Mouse (Mus musculus): Measurements from ENCODE around the gene Fxr1. TPM values are rescaled to one million over a fixed set of nuclear protein-coding genes. Genes with fewer than 3 reads are reported as not detected.
A peak's percentile ranks its signal among the peaks of the same experiment; 100 is the strongest.

Fxr1 gene
- polyA plus RNA-seq (2015; fragmentation: Nextera tagmentation; extraction: Ambion mirVana) = 19.0 and 19.6 TPM in 2 replicates

GRCm38 (mm10) chr3:34019540-34020381, at the start of gene Fxr1:
Fxr1 (plus strand) TSS chr3:34019943.
- peak within 1 kb of the TSS; percentile 92 for H3K27ac ChIP-seq (replicated peaks)
- peak within 1 kb of the TSS; percentile 95 for H3K9ac ChIP-seq (ENCODE audit: low read length)
- H3K27me3 ChIP-seq (ENCODE audit: control insufficient read depth, insufficient read depth, low read length) = no peaks in the 10 kb centered on the region
- DNase-seq (ENCODE audit: low spot score) (peak; percentile 91), ATAC-seq (ENCODE audit: low FRiP score, low TSS enrichment) (peak; percentile 99)
- TF ChIP-seq CTCF (IDR thresholded peaks at IDR 0.05; ENCODE audit: low read depth) = no peak; the same call in 1 of the 2 replicates
- TF ChIP-seq EP300 (optimal IDR thresholded peaks at IDR 0.05) = no peak
- under 1% methylated on average over 55 of the region's 97 CpGs for WGBS
- H3K36me3 ChIP-seq (ENCODE audit: control insufficient read depth, insufficient read depth, low read length) = no peaks in the 10 kb centered on the region
- H3K4me1 ChIP-seq (replicated peaks; ENCODE audit: control insufficient read depth, insufficient read depth) = 0 out of 2 replicates have a peak, but pooled peaks cover 4% of the 10 kb centered on the region
- peak within 1 kb of the TSS; percentile 89 for H3K4me2 ChIP-seq (replicated peaks; ENCODE audit: low read depth)
- H3K9me3 ChIP-seq (ENCODE audit: control insufficient read depth, low read length) = no peaks in the 10 kb centered on the region
- peak within 1 kb of the TSS; percentile 97 for H3K4me3 ChIP-seq (ENCODE audit: low read depth, low read length)

- no peak overlapping the region for H3K4me3 ChIP-seq (ENCODE audit: low read depth, low read length)
- TF ChIP-seq EP300 (optimal IDR thresholded peaks at IDR 0.05) = no peak
- no peak for TF ChIP-seq CTCF (IDR thresholded peaks at IDR 0.05; ENCODE audit: low read depth)
- H3K9ac ChIP-seq (ENCODE audit: low read length) = no peak overlapping the region
- ATAC-seq (ENCODE audit: low FRiP score, low TSS enrichment) (no peak), DNase-seq (ENCODE audit: low spot score) (no peak)
- no peaks in the 10 kb centered on the region for H3K36me3 ChIP-seq (ENCODE audit: control insufficient read depth, insufficient read depth, low read length)
- H3K27me3 ChIP-seq (ENCODE audit: control insufficient read depth, insufficient read depth, low read length) = no peaks in the 10 kb centered on the region
- 47% methylated on average over 6 of the region's 6 CpGs for WGBS
- no peak overlapping the region for H3K4me2 ChIP-seq (replicated peaks; ENCODE audit: low read depth)
- H3K27ac ChIP-seq (replicated peaks) = no peak overlapping the region
- H3K4me1 ChIP-seq (replicated peaks; ENCODE audit: control insufficient read depth, insufficient read depth) = no peaks in the 10 kb centered on the region
- H3K9me3 ChIP-seq (ENCODE audit: control insufficient read depth, low read length) = no peaks in the 10 kb centered on the region
These were observed 40.3 kb upstream of the Fxr1 start for GRCm38 (mm10) chr3:33979395-33979794.

GRCm38 (mm10) chr3:33982746-33983145, 37.0 kb upstream of the Fxr1 start:
- no peak for DNase-seq (ENCODE audit: low spot score)
- Histone ChIP-seq H3K36me3 (ENCODE audit: control insufficient read depth, insufficient read depth, low read length) (no peaks in the 10 kb centered on the region), H3K4me3 (ENCODE audit: low read depth, low read length) (no peak overlapping the region), H3K9ac (ENCODE audit: low read length) (no peak overlapping the region), H3K4me2 (replicated peaks; ENCODE audit: low read depth) (no peak overlapping the region), H3K9me3 (ENCODE audit: control insufficient read depth, low read length) (no peaks in the 10 kb centered on the region), H3K4me1 (replicated peaks; ENCODE audit: control insufficient read depth, insufficient read depth) (no peaks in the 10 kb centered on the region), H3K27me3 (ENCODE audit: control insufficient read depth, insufficient read depth, low read length) (no peaks in the 10 kb centered on the region), H3K27ac (replicated peaks) (no peak overlapping the region)
- 86% methylated on average over 5 of the region's 5 CpGs for WGBS
- no peak for TF ChIP-seq CTCF (IDR thresholded peaks at IDR 0.05; ENCODE audit: low read depth)
- TF ChIP-seq EP300 (optimal IDR thresholded peaks at IDR 0.05) = no peak
- ATAC-seq (ENCODE audit: low FRiP score, low TSS enrichment) = no peak

GRCm38 (mm10) chr3:33989302-33989701, 30.4 kb upstream of the Fxr1 start:
- H3K9ac ChIP-seq (ENCODE audit: low read length) = no peak overlapping the region
- WGBS = 74% methylated on average over 8 of the region's 8 CpGs
- no peak overlapping the region for H3K4me2 ChIP-seq (replicated peaks; ENCODE audit: low read depth)
- DNase-seq (ENCODE audit: low spot score) (no peak), ATAC-seq (ENCODE audit: low FRiP score, low TSS enrichment) (no peak)
- no peaks in the 10 kb centered on the region for H3K27me3 ChIP-seq (ENCODE audit: control insufficient read depth, insufficient read depth, low read length)
- no peak overlapping the region for H3K4me3 ChIP-seq (ENCODE audit: low read depth, low read length)
- no peak overlapping the region for H3K27ac ChIP-seq (replicated peaks)
- TF ChIP-seq CTCF (IDR thresholded peaks at IDR 0.05; ENCODE audit: low read depth) (no peak), EP300 (optimal IDR thresholded peaks at IDR 0.05) (no peak)
- no peaks in the 10 kb centered on the region for H3K9me3 ChIP-seq (ENCODE audit: control insufficient read depth, low read length)
- no peaks in the 10 kb centered on the region for H3K36me3 ChIP-seq (ENCODE audit: control insufficient read depth, insufficient read depth, low read length)
- no peaks in the 10 kb centered on the region for H3K4me1 ChIP-seq (replicated peaks; ENCODE audit: control insufficient read depth, insufficient read depth)

- no peak overlapping the region for H3K27ac ChIP-seq (replicated peaks)
- H3K9me3 ChIP-seq (ENCODE audit: control insufficient read depth, low read length) = no peaks in the 10 kb centered on the region
- WGBS = 54% methylated on average over 10 of the region's 10 CpGs
- H3K9ac ChIP-seq (ENCODE audit: low read length) = no peak overlapping the region
- H3K4me3 ChIP-seq (ENCODE audit: low read depth, low read length) = no peak overlapping the region
- H3K27me3 ChIP-seq (ENCODE audit: control insufficient read depth, insufficient read depth, low read length) = no peaks in the 10 kb centered on the region
- no peaks in the 10 kb centered on the region for H3K4me1 ChIP-seq (replicated peaks; ENCODE audit: control insufficient read depth, insufficient read depth)
- H3K36me3 ChIP-seq (ENCODE audit: control insufficient read depth, insufficient read depth, low read length) = no peaks in the 10 kb centered on the region
- ATAC-seq (ENCODE audit: low FRiP score, low TSS enrichment) = no peak
- no peak overlapping the region for H3K4me2 ChIP-seq (replicated peaks; ENCODE audit: low read depth)
- DNase-seq (ENCODE audit: low spot score) = no peak
- TF ChIP-seq EP300 (optimal IDR thresholded peaks at IDR 0.05) (no peak), CTCF (IDR thresholded peaks at IDR 0.05; ENCODE audit: low read depth) (no peak)
These were observed 29.3 kb upstream of the Fxr1 start for GRCm38 (mm10) chr3:33990451-33990850.

GRCm38 (mm10) chr3:33990921-33991320, 28.8 kb upstream of the Fxr1 start:
- 73% methylated on average over 8 of the region's 8 CpGs for WGBS
- no peak for TF ChIP-seq CTCF (IDR thresholded peaks at IDR 0.05; ENCODE audit: low read depth)
- no peak for TF ChIP-seq EP300 (optimal IDR thresholded peaks at IDR 0.05)
- H3K4me3 ChIP-seq (ENCODE audit: low read depth, low read length) = no peak overlapping the region

More at GRCm38 (mm10) chr3:33990921-33991320, 28.8 kb upstream of the Fxr1 start:
- H3K4me2 ChIP-seq (replicated peaks; ENCODE audit: low read depth) = no peak overlapping the region
- DNase-seq (ENCODE audit: low spot score) (no peak), ATAC-seq (ENCODE audit: low FRiP score, low TSS enrichment) (no peak)
- no peaks in the 10 kb centered on the region for H3K27me3 ChIP-seq (ENCODE audit: control insufficient read depth, insufficient read depth, low read length)
- H3K36me3 ChIP-seq (ENCODE audit: control insufficient read depth, insufficient read depth, low read length) = no peaks in the 10 kb centered on the region
- H3K9me3 ChIP-seq (ENCODE audit: control insufficient read depth, low read length) = no peaks in the 10 kb centered on the region
- no peak overlapping the region for H3K27ac ChIP-seq (replicated peaks)
- H3K9ac ChIP-seq (ENCODE audit: low read length) = no peak overlapping the region
- no peaks in the 10 kb centered on the region for H3K4me1 ChIP-seq (replicated peaks; ENCODE audit: control insufficient read depth, insufficient read depth)
